Mouse (Mus musculus) neutrophil, adult 5-6 weeks (primary cell): Measurements from ENCODE around the gene Apc2. TPM values are rescaled to one million over a fixed set of nuclear protein-coding genes. Genes with fewer than 3 reads are reported as not detected.
"Not testable (repeated sequence)": the region's sequence is repeated elsewhere in the genome, so short reads cannot be mapped to it uniquely, and the experiment has no call there.

Source experiments
- ATAC-seq: fragments of 151-379, 151-347 bp; 2 replicates; pipeline ENCODE4 v1.8.0; 2017; ENCODE audit warnings: mild to moderate bottlenecking, moderate TSS enrichment; ENCODE audit not compliant: insufficient number of reproducible peaks, poor library complexity, low FRiP score, severe bottlenecking; ENCODE audit errors: extremely low read depth
- total RNA-seq: library from RNA; stranded (forward); fragments of 200-1000 nt; gene quantifications from 2 replicates; pipeline ENCODE4 v1.2.3, GENCODE M21; 2017

Apc2 gene
- 0.23 and 0.37 TPM in 2 replicates for total RNA-seq

DNA sequence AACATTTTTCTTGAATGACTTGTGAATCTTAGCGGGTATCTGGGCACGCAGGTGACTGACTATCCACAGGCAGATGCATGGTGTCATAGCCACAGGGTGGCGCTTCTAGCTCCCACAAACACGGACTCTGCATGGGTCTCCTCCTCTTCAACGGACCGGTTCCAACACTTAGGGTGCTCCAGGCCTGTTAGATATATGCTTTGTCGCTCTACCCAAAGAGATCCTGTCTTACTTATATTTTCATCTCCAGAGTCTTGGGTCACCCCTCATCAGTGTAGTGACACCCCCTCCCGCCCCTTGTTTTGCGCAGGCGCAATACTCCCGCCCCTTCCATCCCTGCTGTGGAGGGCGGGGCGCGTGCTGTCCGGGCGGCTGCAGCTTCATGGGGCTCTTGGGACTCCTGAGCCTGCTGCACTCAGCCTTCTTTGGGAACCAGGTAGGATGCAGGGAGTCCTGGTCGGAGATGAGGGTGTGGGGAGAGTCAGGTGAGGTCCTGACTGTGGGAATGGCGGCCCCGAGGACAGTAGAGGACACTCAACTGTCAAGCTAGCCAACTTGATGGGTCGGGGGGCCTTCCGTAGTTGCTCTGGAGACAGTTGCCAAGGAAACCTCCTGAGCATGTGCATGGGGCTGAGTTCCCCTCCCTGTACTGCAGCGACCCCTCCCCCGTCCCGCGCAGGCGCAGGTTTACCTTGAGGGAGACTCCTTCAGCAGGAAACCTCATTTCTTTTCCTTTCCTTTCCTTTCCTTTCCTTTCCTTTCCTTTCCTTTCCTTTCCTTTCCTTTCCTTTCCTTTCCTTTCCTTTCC lies at the start of gene Apc2:
TSS of gene Apc2 (plus strand) at position 360 of the 808 bp plus-strand sequence.
- ATAC-seq: peak; percentile 39; the same call in 1 of the 2 replicates

DNA sequence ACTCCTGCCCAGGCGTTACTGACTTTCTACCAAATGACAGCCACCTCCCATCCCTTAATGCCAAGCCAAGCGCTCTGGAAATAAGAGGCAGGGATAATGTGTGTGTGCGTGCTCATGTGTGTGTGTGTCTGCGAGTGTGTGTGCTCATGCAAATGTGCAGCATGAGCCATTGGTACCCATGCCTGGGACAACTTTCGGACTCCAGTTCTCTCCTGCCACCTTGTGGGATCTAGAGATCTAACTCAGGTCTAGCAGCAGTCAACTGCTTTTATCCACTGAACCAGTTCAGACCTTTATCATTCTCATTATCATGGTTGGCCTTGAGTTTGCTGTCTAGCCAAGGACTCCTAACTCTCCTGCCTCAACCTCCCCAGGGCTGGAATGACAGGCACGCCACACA lies 47.9 kb upstream of the Apc2 start:
- no peak for ATAC-seq

DNA sequence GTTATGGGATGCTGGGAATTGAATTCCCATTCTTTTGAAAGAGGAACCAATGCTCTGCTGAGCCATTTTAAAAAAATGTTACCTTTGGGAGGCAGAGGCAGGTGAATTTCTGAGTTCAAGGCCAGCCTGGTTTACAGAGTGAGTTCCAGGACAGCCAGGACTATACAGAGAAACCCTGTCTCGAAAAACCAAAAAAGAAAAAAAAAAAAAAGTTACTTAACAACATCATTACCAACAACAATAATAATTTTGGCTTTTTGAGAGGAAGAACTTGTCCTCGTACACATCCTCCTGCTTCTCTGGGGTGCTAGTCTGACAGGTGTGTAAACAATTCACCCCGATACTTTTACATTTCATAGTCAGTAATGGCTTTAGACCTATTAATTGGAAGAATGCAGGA lies 47.3 kb upstream of the Apc2 start:
- not testable (repeated sequence) for ATAC-seq

DNA sequence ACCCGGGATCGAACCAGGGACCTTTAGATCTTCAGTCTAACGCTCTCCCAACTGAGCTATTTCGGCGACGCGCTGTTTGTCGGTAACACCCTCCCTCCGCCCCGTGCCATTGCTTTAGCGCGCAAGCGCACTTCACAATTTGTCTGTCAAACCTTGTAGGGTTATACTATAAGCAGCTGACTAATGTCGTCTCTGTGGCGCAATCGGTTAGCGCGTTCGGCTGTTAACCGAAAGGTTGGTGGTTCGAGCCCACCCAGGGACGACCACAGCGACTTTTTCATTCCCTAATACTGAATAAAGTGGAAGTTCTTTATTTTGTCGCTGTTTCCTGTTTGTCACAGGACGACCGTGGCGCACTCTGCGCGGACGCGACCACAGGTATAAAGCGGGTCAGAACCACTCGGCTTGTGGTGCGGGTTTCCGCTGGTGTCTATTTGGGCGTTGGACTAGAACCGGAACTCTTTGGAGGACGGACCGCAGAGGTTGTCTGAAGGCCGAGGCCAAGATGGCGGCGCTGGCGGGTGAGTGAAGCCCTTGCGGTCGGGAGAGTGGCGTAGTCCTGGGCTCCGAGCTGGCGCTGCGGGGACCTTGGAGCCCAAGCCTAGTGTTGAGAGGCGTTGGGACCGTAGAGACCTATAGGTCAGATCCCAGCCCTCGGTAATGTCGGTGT lies 46.7 kb upstream of the Apc2 start, which contains the start of gene Ndufs7:
TSS of gene Ndufs7 (plus strand) at position 151 of the 670 bp plus-strand sequence.
- peak; percentile 78 for ATAC-seq

DNA sequence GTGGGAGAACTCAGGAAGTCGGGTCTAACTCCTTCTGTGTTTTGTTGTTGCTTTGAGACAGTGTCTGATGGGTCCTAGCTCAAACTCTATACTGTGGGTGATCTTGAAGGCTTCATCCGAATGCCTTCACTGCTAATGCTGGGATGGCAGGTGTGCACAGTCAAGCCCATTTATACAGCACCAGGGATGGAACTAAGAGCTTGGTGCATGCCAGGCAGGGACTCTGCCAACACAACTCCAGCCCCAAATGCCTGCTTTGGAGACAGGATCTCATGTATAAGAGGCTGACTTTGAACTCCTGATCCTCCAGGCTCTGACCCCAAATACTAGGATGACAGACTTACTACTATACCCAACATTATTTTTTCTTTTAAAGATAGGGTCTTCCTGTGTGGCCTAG lies 45.7 kb upstream of the Apc2 start:
- no peak for ATAC-seq

DNA sequence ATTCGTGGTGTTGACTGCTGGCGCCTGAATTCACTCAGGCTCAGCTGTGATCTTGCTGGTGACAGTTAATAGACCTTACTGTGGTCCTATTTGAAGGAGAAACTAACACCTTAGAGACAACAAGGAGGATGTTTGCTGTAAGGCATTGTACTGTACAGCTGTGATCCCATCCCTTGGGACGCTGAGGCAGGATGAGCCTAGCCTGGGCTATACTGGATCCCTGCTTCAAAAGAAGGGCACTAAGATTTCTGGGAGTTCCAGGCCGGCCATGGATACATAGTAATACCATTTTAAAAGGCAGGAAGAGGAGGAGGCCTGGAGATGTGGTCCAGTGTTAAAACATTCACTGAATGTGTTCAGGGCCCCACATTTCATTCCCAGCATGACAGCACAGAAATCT lies 45.2 kb upstream of the Apc2 start:
- ATAC-seq: no peak

DNA sequence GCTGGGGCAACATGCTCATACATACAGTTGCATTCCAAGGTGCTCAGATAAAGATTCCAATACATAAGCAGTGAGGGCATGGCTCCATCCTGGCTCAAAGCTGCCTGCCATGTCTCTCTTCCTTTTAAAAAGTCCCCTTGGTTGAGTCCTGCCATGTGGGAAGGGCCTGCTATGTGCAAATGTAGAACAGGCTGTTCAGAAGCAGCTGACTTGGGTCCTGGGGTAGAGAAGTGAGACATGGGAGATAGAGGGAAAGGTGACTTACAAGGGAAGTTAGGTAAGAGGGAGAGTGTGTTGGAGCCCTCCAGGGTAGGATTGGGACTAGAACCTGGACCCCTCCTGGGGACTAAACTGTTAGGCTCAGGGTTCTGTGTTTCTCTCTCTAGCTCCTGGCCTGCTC lies 43.8 kb upstream of the Apc2 start:
- no peak for ATAC-seq

DNA sequence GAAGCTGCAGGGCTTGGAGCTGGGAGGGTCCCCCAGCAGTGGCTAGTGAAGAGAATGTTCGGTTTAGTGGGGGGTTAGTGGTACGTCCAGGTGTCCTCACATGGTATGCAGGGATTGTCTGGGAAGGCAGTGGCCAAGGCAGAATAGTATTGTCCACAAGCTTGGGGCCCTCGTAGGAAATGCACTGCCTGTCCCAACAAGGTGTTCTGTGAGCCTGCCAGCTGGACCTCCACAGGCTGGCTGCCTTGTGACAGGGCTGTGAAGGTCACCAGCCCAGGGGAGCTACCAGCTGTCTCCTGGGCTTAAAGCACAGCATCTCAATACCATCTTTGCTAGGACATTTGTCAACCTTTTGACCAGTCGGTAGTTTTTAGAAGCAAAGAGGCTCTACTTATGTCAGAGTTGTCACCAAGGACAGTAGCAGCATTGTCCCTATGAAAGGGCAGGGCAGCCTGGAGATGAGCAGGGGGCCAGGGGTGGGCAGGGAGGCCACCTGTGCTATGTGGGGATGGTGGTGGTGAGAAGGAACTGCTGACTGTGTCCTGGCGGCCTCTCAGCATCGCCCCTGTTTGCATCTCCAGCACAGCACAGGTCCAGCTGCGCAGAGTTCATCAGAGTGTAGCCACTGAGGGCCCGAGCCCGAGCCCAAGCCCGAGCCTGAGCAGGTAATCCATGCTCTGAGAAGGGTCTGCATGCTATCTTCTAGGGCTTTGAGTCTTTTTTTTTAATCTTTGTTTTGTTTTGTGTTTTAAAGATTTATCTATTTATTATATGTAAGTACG lies 43.1 kb upstream of the Apc2 start:
- ATAC-seq: no peak

DNA sequence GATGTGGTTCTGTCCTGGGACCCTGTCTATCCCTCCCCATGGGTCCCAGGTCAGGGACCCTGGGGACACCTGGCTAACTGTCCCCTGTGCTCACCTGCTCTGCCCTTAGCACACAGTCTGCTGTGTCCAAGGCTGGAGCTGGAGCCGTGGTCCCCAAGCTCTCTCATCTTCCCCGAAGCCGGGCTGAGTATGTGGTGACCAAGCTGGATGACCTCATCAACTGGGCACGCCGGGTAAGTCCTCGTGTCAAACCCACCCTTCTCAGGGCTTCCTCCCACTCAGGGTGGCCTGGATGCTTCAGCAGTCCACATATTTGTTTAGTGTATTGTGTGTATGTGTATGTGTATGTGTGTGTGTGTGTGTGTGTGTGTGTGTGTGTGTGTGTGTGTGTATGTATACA lies 42.2 kb upstream of the Apc2 start:
- ATAC-seq: no peak

DNA sequence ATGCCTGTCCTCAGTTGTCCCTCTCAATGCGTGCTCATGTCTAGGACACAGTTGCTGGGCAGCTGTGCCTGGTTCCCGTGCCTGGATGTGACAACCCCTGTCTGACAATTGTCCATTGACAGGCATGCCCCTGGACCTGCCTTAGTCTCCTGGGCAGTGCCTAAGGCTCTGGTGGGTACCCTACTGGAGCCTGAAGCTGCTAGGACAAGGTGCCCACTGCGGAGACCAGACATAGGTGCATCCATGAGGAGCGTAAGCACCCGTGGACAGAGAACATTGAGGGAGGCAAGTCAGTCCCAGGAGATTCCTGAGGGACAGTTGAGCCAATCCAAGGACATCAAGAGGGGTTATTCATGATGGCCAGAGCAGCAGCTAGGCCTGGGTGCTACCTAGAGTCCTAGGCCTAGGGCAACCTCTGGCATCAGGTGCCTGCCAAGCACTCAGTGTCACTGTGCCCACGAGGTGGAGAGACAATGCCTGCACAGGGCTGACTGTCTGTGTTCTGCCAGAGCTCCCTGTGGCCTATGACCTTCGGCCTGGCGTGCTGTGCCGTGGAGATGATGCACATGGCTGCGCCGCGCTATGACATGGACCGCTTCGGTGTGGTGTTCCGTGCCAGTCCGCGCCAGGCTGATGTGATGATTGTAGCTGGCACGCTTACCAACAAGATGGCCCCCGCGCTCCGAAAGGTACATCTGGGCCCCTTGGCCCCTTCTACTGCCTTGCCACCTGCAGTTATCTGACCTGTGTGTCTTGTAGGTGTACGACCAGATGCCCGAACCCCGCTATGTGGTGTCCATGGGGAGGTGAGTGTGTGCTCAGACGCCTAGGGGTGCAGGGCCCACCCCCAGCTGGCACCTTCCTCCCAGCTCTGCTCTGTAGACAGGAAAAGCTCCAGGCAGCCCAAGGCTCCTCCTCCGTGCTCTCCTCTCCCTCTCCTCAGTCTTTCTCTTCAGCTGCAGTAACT lies 41.2 kb upstream of the Apc2 start:
- ATAC-seq: no peak

DNA sequence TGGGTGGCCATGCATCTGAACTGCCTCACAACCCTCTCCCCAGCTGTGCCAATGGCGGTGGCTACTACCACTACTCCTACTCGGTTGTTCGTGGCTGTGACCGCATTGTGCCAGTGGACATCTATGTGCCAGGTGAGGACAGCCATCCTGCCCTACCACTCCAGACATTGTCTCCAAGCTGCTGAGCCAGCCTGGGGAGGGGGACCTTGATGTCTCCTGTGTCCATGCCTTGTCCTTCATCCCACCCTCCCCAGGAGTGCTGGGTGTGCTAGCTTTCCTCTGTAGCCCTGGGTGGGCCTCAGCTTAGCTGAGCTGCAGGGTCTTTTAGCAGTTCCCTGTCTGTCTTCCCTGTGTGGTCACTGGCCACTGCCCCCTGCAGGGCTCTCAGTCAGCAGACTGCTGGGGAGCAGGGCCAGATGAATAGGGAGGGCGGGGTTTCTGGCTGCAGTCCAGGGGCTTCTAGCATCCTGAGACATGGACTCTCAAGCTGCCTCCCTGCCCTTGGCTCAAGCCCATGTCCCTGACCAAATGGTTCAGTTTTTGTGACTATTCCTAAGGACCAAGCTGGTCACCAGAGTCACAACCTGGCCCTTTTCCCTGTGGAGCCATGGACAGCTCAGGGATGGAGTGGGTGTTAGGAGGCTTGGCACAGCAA lies 39.8 kb upstream of the Apc2 start:
- ATAC-seq: no peak

DNA sequence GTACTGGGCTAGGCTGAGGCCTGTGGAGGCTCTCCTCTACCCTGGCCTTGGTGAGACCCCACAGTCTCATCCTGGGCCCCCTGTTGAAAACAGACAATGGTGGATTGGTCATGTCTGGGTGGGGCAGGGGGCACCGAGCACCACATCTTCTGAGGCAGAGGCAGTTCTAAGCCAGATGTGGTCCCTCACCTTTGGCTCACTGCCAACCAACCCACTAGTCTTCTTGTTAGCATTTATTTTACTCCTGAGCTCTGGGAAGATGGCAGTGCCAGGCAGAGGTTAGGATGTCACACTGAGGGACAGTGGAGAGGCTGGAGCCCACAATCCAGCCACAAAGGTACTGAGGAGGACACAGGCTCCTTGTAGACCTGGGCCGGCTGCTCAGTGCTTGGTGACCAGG lies 37.8 kb upstream of the Apc2 start:
- ATAC-seq: no peak

DNA sequence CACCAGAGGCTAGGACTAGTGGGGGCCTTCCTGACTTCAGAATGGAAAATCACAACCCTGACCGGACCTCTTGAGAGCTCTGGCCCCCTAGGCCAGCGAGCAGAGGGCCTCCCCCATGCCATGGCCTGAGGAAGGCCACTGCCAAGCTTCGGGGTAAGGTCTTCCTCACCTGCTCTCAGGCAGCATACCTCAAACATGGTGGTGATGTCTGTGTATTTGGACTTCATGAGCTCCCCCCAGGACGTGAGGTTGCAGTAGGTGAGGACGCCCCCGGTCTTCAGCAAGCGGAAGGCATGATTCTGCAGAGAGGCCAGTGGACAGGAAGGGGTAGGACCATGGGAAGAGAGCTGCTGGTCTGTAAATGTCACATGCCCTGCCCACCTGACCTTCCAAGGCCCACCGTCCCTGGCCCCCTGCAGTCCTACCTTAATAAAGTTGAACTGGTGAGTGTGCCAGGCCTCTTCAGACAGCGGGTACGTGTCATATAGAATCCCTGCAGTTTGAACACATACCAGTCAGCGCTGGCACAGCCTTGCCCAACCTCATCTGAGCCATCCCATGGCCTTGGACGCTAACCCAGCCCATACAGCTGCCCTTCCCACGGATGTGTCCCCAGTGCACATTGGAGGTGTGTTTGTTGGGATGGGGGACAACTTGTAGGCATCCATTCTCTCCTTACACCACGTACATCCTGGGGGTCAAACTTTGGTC lies 36.9 kb upstream of the Apc2 start:
- ATAC-seq: no peak

DNA sequence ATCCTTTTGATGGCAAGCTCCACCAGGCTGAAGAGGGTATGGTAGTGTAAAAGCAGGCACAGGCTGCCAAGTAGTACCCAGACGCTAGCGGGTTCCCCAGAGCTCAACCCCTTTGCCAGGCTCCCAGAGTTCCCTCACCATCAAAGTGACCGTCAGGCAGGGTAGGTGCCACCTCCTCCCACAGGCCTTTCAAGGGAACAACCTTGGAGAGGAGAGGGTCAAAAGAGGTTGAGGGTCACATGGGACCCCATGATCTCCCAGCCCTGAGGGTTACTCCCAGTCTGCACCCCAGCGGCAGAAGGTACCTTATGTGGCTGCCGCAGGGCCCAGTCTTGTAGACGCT lies 36.3 kb upstream of the Apc2 start:
- ATAC-seq: no peak

DNA sequence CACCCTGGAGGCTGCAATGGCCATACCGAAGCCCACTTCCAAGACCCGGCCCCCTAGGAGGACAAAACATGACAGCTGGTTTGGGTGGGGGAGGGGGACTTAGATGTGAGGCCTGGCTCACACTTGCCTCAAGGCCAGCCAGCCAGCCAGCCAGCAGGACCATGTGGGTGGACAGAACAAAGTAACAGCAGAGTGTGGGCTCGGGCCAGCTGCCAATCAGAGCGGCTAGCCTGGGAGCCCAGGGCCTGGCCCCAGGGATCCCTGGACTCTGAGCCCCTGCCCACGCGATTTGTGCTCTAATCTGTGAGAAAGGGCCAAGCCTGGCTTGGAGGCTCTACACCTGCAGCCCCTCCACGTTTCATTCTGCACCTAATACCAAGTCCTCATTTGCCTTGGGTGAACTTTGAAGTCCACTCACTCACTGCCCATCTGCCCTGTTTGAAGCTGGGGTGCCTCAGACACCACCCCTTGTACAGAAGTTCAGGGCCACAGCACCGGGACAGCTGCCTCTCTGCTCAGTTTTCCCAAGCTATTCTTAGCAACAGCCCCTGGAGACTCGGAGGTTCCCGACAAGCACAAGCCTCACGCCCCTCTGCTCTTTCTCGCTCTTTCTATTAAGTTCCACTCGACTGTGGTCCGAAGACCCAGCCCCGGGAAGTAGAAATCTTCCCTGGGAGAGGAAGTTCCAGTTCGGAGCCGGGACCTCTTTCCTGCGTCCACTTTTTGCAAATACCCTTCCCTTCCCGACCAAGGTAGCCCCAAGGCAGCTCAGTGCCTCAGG lies 35.7 kb upstream of the Apc2 start:
- no peak for ATAC-seq

DNA sequence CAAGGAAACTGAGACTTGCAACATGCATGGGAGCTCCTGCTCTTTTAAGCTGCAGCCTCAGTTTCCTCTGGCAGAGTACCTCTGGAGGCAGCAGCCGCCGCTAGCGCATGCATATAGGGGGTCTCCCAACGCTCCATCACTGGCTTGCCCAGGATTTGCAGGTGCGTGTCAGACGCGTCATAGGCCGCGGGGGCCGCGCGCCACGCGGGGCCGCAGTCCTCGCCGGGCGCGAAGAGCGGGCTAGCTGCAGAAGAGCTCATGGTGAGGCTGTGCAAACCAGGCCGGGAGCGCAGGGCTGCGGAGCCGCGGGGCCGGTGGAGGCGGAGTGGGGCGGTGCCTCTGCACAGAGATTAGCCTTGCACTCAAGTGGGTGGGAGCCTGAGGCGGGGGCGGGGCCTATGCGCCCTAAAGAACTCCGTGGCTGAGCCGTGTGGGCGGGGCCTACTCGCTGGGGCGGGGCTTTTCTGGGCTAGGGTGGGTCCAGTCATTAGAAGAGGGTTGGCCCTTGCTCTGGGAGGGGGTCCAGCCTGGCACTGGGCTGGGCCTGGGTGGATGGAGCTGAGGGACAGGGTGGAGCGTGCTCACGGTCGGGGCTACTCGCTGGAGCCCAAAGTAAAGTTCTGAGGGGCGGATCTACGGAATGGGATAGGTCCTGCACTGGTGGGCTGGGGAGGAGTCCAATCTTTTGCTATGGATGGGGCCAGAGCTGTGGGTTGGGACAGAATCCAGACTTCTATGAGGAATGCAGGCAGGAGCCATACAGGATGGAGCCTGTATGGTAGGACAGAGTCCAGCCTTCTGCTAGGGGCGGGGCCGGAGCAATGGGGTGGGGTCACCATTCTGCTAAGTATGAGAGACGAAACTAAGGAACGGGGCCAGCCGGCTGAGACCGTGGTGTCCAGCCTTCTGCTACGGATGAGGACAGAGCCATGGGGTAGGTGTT lies 34.9 kb upstream of the Apc2 start, which contains the start of the genes Gamt and Dazap1:
TSS of gene Gamt (minus strand) at position 371 of the 943 bp plus-strand sequence.
TSS of gene Dazap1 (plus strand) at position 845 of the 943 bp plus-strand sequence.
- peak; percentile 43 for ATAC-seq
